Mouse (Mus musculus) lung, postnatal 0 days (tissue): ENCODE measurements at regions not wholly inside any gene's neighbourhood (a gene's known extent, or its start where the extent isn't known, plus 50 kb on each side); places are given as distances from the start of the nearest gene placed in this dataset.

ENCODE experiments used
- CTCF ChIP-seq: IDR thresholded peaks from 2 replicates; pipeline ENCODE4 v1.5.1; 2016; ENCODE audit warnings: antibody characterized with exemption, mild to moderate bottlenecking
- EP300 ChIP-seq: IDR thresholded peaks from 2 replicates; pipeline ENCODE4 v1.6.1; 2016; ENCODE audit warnings: antibody characterized with exemption, mild to moderate bottlenecking, control low read depth

DNA sequence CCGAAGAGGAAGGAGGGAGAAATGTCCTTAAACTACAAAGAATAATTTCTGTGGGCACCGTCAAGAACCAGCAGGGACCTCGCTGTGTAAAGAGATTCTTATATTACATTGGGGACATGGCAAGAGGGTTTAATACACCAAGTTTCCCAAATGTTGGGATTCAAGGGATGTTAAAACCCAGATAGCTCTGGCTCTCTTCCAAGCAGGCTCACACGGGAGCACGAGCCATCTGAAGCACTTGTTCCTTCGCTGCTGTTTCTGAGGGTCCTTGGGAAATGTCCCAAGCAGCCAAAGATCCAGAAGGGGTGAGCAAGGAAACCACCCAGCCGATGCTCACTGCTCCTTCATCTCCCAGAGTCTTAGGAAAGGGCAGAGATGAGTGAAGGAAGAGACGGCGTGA, 272.1 kb downstream of the Cd83 start:
- TF ChIP-seq CTCF (no peak), EP300 (no peak)
